Mouse (Mus musculus): ENCODE data around the gene Dthd1.

Dthd1 gene

GRCm38 (mm10) chr5:62858282-62858681 is 44.7 kb downstream of the Dthd1 start:
- in situ Hi-C loops (cut with MboI, MseI) = loop anchor here in 1 of 2 experiments (5.0 kb wide), 1 partner anchor 36 kb away; no protein-coding TSS in a partner anchor

- in situ Hi-C loops (cut with MboI, MseI) = loop anchor here in 1 of 2 experiments (5.0 kb wide), 1 partner anchor 107 kb away; no protein-coding TSS in a partner anchor
Observed at GRCm38 (mm10) chr5:62864348-62864747, 50.7 kb downstream of the Dthd1 start.

- in situ Hi-C loops (cut with MboI, MseI) = no loop called here
Observed at GRCm38 (mm10) chr5:62867003-62867402, 53.4 kb downstream of the Dthd1 start.

- in situ Hi-C loops (cut with MboI, MseI) = no loop called here
Observed at GRCm38 (mm10) chr5:62879530-62879929, 65.9 kb downstream of the Dthd1 start.

- in situ Hi-C loops (cut with MboI, MseI) = loop anchor here in 1 of 2 experiments (5.0 to 10.0 kb wide), 2 partner anchors 869 to 977 kb away; no protein-coding TSS in a partner anchor
Observed at GRCm38 (mm10) chr5:62895326-62895725, 81.7 kb downstream of the Dthd1 start.

- in situ Hi-C loops (cut with MboI, MseI) = no loop called here
Observed at GRCm38 (mm10) chr5:62906954-62907353, 93.3 kb downstream of the Dthd1 start.

GRCm38 (mm10) chr5:62909074-62909473 is 95.5 kb downstream of the Dthd1 start:
- in situ Hi-C loops (cut with MboI, MseI) = no loop called here

- in situ Hi-C loops (cut with MboI, MseI) = loop anchor here in 1 of 2 experiments (25.0 kb wide), 1 partner anchor 838 kb away; no protein-coding TSS in a partner anchor
Observed at GRCm38 (mm10) chr5:62924616-62925015, 111.0 kb downstream of the Dthd1 start.

Data from T-helper 17 cell (primary cell).